Mouse (Mus musculus) hindbrain, embryonic 15.5 days (tissue): ENCODE data around the gene St8sia2. TPM values are rescaled to one million over a fixed set of nuclear protein-coding genes. Genes with fewer than 3 reads are reported as not detected.

Source experiments
- ATAC-seq: fragments of 200-750 bp; cut with Nextera tagmentation; 2 replicates; pipeline ENCODE4 v1.8.0; 2017; ENCODE audit warnings: low read depth, moderate number of reproducible peaks, moderate TSS enrichment; ENCODE audit not compliant: low FRiP score
- H3K27ac ChIP-seq: fragments of 300-500 bp; sonication (generic); replicated peaks from 2 replicates; pipeline ENCODE4 v1.5.1; 2015; ENCODE audit warnings: mild to moderate bottlenecking, inconsistent platforms
- H3K27me3 ChIP-seq: fragments of 300-500 bp; sonication (generic); 2 replicates; pipeline ENCODE4 v1.6.1; 2015; ENCODE audit warnings: control low read depth, inconsistent platforms
- H3K36me3 ChIP-seq: fragments of 300-500 bp; sonication (generic); 2 replicates; pipeline ENCODE4 v1.6.1; 2015; ENCODE audit warnings: control low read depth, inconsistent platforms
- H3K4me1 ChIP-seq: fragments of 300-500 bp; sonication (generic); replicated peaks from 2 replicates; pipeline ENCODE4 v1.6.1; 2015; ENCODE audit warnings: control low read depth, inconsistent platforms
- H3K4me2 ChIP-seq: fragments of 300-500 bp; sonication (generic); 2 replicates; pipeline ENCODE4 v1.6.1; 2015; ENCODE audit warnings: moderate library complexity, mild to moderate bottlenecking, inconsistent platforms
- H3K4me3 ChIP-seq: fragments of 300-500 bp; sonication (generic); 2 replicates; pipeline ENCODE4 v1.5.1; 2015; ENCODE audit warnings: mild to moderate bottlenecking, inconsistent platforms
- H3K9ac ChIP-seq: fragments of 300-500 bp; sonication (generic); 2 replicates; pipeline ENCODE4 v1.6.1; 2015; ENCODE audit warnings: inconsistent platforms
- H3K9me3 ChIP-seq: fragments of 300-500 bp; sonication (generic); 2 replicates; pipeline ENCODE4 v1.6.1; 2016; ENCODE audit warnings: control low read depth, inconsistent platforms
- WGBS: fragments of 180-500 bp; shearing (Covaris S2); methylation state at CpG from one replicate; pipeline ENCODE4 v1.1.7; 2015; 5-methylcytosine and 5-hydroxymethylcytosine counted together
- polyA plus RNA-seq: library from polyadenylated mRNA; unstranded; fragments of >200 nt; fragmentation: Nextera tagmentation; extraction: Ambion mirVana; gene quantifications from 2 replicates; pipeline ENCODE4 v1.2.1, GENCODE M21; 2015

The St8sia2 gene
- polyA plus RNA-seq, 1 experiment from 2014 or later = 102 TPM

DNA sequence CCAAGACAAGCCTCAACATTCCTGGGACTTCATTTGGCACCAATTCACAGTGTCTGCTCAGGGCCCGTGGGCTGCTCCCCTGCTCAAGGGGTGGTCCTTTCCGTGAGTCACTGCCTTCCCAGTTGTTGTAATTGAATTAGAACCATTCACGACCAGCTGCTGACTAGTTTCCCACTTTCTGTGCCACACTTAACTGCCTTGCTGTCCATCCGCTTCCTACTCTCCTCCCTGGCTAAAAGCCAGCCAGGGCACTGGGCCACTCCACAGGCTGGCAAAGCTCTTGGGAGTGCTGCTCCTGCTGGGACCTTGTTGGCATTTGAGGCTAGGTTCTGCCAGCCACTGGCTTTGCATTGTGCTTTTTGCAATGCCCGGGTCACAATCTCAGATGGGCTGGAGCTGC is 59.0 kb downstream of the St8sia2 start:
- ATAC-seq = peak; percentile 58; the same call in 1 of the 2 replicates
- Histone ChIP-seq H3K36me3 (peaks cover 46% of the 10 kb centered on the region), H3K4me3 (no peak overlapping the region), H3K27ac (peak overlapping the region; percentile 7; the same call in 1 of the 2 replicates), H3K27me3 (no peaks in the 10 kb centered on the region), H3K4me1 (peaks cover 5% of the 10 kb centered on the region), H3K9me3 (no peaks in the 10 kb centered on the region), H3K4me2 (no peak overlapping the region), H3K9ac (no peak overlapping the region)
- 37% methylated on average over 5 of the region's 5 CpGs for WGBS

- peaks cover 5% of the 10 kb centered on the region for H3K4me1 ChIP-seq
- no peaks in the 10 kb centered on the region for H3K27me3 ChIP-seq
- no peak overlapping the region for H3K4me2 ChIP-seq
- H3K36me3 ChIP-seq = peaks cover 40% of the 10 kb centered on the region
- H3K9me3 ChIP-seq = no peaks in the 10 kb centered on the region
- H3K4me3 ChIP-seq = no peak overlapping the region
- no peak overlapping the region for H3K9ac ChIP-seq
- 82% methylated on average over 4 of the region's 4 CpGs for WGBS
- no peak for ATAC-seq
- no peak overlapping the region for H3K27ac ChIP-seq
These were observed 60.4 kb downstream of the St8sia2 start for GRCm38 (mm10) chr7:73953131-73953530.

- WGBS = 40% methylated on average over 4 of the region's 4 CpGs
- Histone ChIP-seq H3K9me3 (no peaks in the 10 kb centered on the region), H3K9ac (no peak overlapping the region), H3K36me3 (peaks cover 33% of the 10 kb centered on the region), H3K27ac (peak overlapping the region; percentile 68), H3K27me3 (no peaks in the 10 kb centered on the region), H3K4me1 (peaks cover 37% of the 10 kb centered on the region), H3K4me3 (no peak overlapping the region), H3K4me2 (no peak overlapping the region)
- ATAC-seq = no peak
These were observed 71.8 kb downstream of the St8sia2 start for GRCm38 (mm10) chr7:73941640-73942039.

DNA sequence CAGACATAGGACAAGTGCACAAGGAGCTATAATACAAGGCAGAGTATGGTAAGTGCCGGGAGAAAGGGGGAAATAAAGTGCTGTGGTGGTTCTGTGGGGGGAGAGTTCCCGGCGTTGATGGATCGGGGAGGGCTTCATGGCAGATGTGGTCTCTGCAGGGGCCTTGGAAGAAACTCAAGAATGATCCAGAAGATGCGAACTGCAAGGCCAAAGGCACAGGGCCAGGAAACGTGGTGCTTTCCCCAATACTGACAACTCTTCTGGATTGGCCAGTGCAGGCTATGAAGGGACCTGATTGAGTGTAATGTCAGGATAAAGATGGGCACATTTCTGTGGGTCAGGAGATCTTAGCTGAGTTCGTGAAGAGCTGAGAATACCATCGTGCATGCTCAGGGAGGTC is 74.3 kb downstream of the St8sia2 start:
- WGBS = 77% methylated on average over 8 of the region's 8 CpGs
- no peaks in the 10 kb centered on the region for H3K9me3 ChIP-seq
- H3K27ac ChIP-seq = no peak overlapping the region
- H3K4me1 ChIP-seq = peaks cover 37% of the 10 kb centered on the region
- ATAC-seq = no peak
- H3K36me3 ChIP-seq = peaks cover 19% of the 10 kb centered on the region
- H3K9ac ChIP-seq = no peak overlapping the region
- no peak overlapping the region for H3K4me2 ChIP-seq
- no peak overlapping the region for H3K4me3 ChIP-seq
- no peaks in the 10 kb centered on the region for H3K27me3 ChIP-seq

- Histone ChIP-seq H3K9ac (no peak overlapping the region), H3K4me3 (no peak overlapping the region), H3K9me3 (no peaks in the 10 kb centered on the region), H3K4me1 (peaks cover 37% of the 10 kb centered on the region), H3K27ac (peak overlapping the region; percentile 72), H3K4me2 (no peak overlapping the region), H3K27me3 (no peaks in the 10 kb centered on the region), H3K36me3 (peaks cover 10% of the 10 kb centered on the region)
- 33% methylated on average over 7 of the region's 7 CpGs for WGBS
- ATAC-seq = peak; percentile 55
These were observed 75.3 kb downstream of the St8sia2 start for GRCm38 (mm10) chr7:73938046-73938810.

- Histone ChIP-seq H3K27ac (no peak overlapping the region), H3K27me3 (no peaks in the 10 kb centered on the region), H3K36me3 (0 out of 2 replicates have a peak, but pooled peaks cover 3% of the 10 kb centered on the region), H3K4me2 (no peak overlapping the region), H3K4me3 (no peak overlapping the region), H3K4me1 (peaks cover 24% of the 10 kb centered on the region), H3K9ac (no peak overlapping the region), H3K9me3 (no peaks in the 10 kb centered on the region)
- ATAC-seq = no peak
- WGBS = 40% methylated on average over 3 of the region's 3 CpGs
These were observed 77.4 kb downstream of the St8sia2 start for GRCm38 (mm10) chr7:73936119-73936518.

GRCm38 (mm10) chr7:73935703-73936102 is 77.8 kb downstream of the St8sia2 start:
- WGBS = 58% methylated on average over 2 of the region's 2 CpGs
- Histone ChIP-seq H3K9ac (no peak overlapping the region), H3K4me1 (peaks cover 22% of the 10 kb centered on the region), H3K9me3 (no peaks in the 10 kb centered on the region), H3K27ac (no peak overlapping the region), H3K27me3 (no peaks in the 10 kb centered on the region), H3K36me3 (0 out of 2 replicates have a peak, but pooled peaks cover 1% of the 10 kb centered on the region), H3K4me2 (no peak overlapping the region), H3K4me3 (no peak overlapping the region)
- ATAC-seq = no peak

DNA sequence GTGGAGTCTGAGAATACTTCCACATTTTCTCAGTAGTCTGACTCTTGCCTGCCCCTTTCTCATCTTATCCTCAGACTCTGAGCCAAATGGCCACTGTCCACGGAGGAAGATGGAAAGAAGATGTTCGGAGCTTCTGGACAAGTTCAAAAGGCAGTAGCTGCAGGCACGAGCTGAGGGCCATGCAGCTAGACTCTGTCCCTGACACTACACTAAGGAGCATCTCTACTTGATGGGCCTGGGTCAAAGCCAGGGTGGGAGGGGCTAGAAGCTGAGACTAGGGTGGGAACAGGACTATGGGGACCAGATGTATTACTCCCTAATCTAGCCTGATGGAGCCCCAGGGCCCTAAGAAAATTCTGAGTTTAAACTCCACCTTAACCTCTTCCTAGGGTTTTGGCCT is 80.5 kb downstream of the St8sia2 start:
- H3K9ac ChIP-seq = no peak overlapping the region
- H3K4me2 ChIP-seq = no peak overlapping the region
- no peak overlapping the region for H3K4me3 ChIP-seq
- no peaks in the 10 kb centered on the region for H3K9me3 ChIP-seq
- H3K27ac ChIP-seq = no peak overlapping the region
- H3K36me3 ChIP-seq = no peaks in the 10 kb centered on the region
- H3K4me1 ChIP-seq = peaks cover 3% of the 10 kb centered on the region
- no peaks in the 10 kb centered on the region for H3K27me3 ChIP-seq
- no peak for ATAC-seq
- WGBS = 77% methylated on average over 3 of the region's 3 CpGs

DNA sequence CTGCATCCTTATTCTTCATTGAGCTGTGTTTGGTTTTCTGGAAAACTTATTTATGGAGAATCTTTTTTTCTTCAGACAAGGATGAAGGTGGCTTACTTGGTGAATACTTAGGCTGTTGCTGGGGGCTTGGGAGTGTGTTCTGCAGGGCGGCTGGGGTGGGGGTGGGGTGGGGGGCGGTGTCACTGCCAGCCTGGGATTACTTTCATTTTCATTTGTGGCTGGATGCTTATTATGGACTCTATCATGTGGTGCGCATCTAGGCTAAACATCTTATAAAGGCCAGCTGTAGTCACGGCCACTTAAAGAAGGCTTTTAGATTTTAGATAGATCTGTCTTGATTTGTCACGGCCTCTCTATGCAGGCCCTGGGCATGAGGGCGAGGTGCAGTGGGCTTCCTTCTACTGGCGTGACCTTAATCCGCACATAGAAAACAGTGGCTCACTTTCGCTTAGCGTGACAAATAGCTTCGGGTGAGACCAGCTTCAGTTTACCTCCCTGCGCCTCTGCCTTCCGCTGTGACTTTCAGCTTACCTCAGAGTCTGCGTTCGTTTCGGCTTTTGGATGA is 92.5 kb downstream of the St8sia2 start:
- WGBS = 41% methylated on average over 16 of the region's 16 CpGs
- Histone ChIP-seq H3K36me3 (no peaks in the 10 kb centered on the region), H3K9ac (no peak overlapping the region), H3K27me3 (no peaks in the 10 kb centered on the region), H3K9me3 (no peaks in the 10 kb centered on the region), H3K27ac (no peak overlapping the region), H3K4me2 (no peak overlapping the region), H3K4me3 (no peak overlapping the region), H3K4me1 (peaks cover 22% of the 10 kb centered on the region)
- ATAC-seq = no peak

- Histone ChIP-seq H3K27ac (peak overlapping the region; percentile 43; the same call in 1 of the 2 replicates), H3K9ac (no peak overlapping the region), H3K27me3 (no peaks in the 10 kb centered on the region), H3K4me1 (peaks cover 22% of the 10 kb centered on the region), H3K4me3 (no peak overlapping the region), H3K4me2 (no peak overlapping the region), H3K36me3 (no peaks in the 10 kb centered on the region), H3K9me3 (no peaks in the 10 kb centered on the region)
- WGBS = 23% methylated on average over 9 of the region's 9 CpGs
- ATAC-seq = peak; percentile 86
These were observed 95.7 kb downstream of the St8sia2 start for GRCm38 (mm10) chr7:73917633-73918311.

GRCm38 (mm10) chr7:73911899-73912298 is 101.6 kb downstream of the St8sia2 start:
- Histone ChIP-seq H3K9ac (no peak overlapping the region), H3K27ac (no peak overlapping the region), H3K4me3 (no peak overlapping the region), H3K4me1 (peaks cover 9% of the 10 kb centered on the region; the same call in 1 of the 2 replicates), H3K4me2 (no peak overlapping the region), H3K9me3 (no peaks in the 10 kb centered on the region), H3K27me3 (no peaks in the 10 kb centered on the region), H3K36me3 (no peaks in the 10 kb centered on the region)
- no peak for ATAC-seq
- WGBS = 31% methylated on average over 4 of the region's 4 CpGs

- no peak overlapping the region for H3K4me2 ChIP-seq
- no peak for ATAC-seq
- H3K4me1 ChIP-seq = peaks cover 9% of the 10 kb centered on the region; the same call in 1 of the 2 replicates
- H3K36me3 ChIP-seq = no peaks in the 10 kb centered on the region
- no peak overlapping the region for H3K9ac ChIP-seq
- 93% methylated on average over 4 of the region's 4 CpGs for WGBS
- no peak overlapping the region for H3K4me3 ChIP-seq
- H3K27me3 ChIP-seq = no peaks in the 10 kb centered on the region
- no peak overlapping the region for H3K27ac ChIP-seq
- no peaks in the 10 kb centered on the region for H3K9me3 ChIP-seq
These were observed 102.6 kb downstream of the St8sia2 start for GRCm38 (mm10) chr7:73910843-73911242.
